Mouse (Mus musculus): Measurements from ENCODE around the gene Sh3bgrl.

- TF ChIP-seq POLR2A (IDR thresholded peaks at IDR 0.05; ENCODE audit: borderline replicate concordance, control insufficient read depth, low read depth, low read length) (no peak), CTCF (IDR thresholded peaks at IDR 0.05; ENCODE audit: control insufficient read depth, insufficient read depth, low read length) (no peak)
Measured at GRCm38 (mm10) chrX:109191436-109191835, 96.3 kb downstream of the Sh3bgrl start.

All from bone marrow, adult 2 months (tissue).